Mouse (Mus musculus) heart, embryonic 12.5 days (tissue): ENCODE results near the gene 2310003L06Rik. TPM values are rescaled to one million over a fixed set of nuclear protein-coding genes. Genes with fewer than 3 reads are reported as not detected.

Experiments used
- ATAC-seq: fragments of 200-750 bp; cut with Nextera tagmentation; 2 replicates; pipeline ENCODE4 v1.8.0; 2017; ENCODE audit warnings: moderate TSS enrichment, moderate library complexity; ENCODE audit not compliant: insufficient number of reproducible peaks, low FRiP score
- H3K27ac ChIP-seq: fragments of 300-500 bp; sonication (generic); 2 replicates; pipeline ENCODE4 v1.5.1; 2016; ENCODE audit warnings: mild to moderate bottlenecking, moderate library complexity; ENCODE audit not compliant: poor library complexity, severe bottlenecking
- H3K27me3 ChIP-seq: fragments of 300-500 bp; sonication (generic); replicated peaks from 2 replicates; pipeline ENCODE4 v1.6.1; 2016; ENCODE audit warnings: mild to moderate bottlenecking, moderate library complexity
- H3K36me3 ChIP-seq: fragments of 300-500 bp; sonication (generic); 2 replicates; pipeline ENCODE4 v1.6.1; 2016; ENCODE audit warnings: mild to moderate bottlenecking, moderate library complexity
- H3K4me1 ChIP-seq: fragments of 300-500 bp; sonication (generic); replicated peaks from 2 replicates; pipeline ENCODE4 v1.6.1; 2016; ENCODE audit warnings: mild to moderate bottlenecking
- H3K4me2 ChIP-seq: fragments of 300-500 bp; sonication (generic); 2 replicates; pipeline ENCODE4 v1.6.1; 2016; ENCODE audit warnings: mild to moderate bottlenecking, moderate library complexity
- H3K4me3 ChIP-seq: fragments of 300-500 bp; sonication (generic); 2 replicates; pipeline ENCODE4 v1.5.1; 2016; ENCODE audit warnings: mild to moderate bottlenecking
- H3K9ac ChIP-seq: fragments of 300-500 bp; sonication (generic); 2 replicates; pipeline ENCODE4 v1.6.1; 2016; ENCODE audit warnings: mild to moderate bottlenecking, moderate library complexity
- H3K9me3 ChIP-seq: fragments of 300-500 bp; sonication (generic); replicated peaks from 2 replicates; pipeline ENCODE4 v1.6.1; 2016; ENCODE audit warnings: mild to moderate bottlenecking, moderate library complexity
- WGBS: fragments of 180-500 bp; shearing (Covaris S2); methylation state at CpG from one replicate; pipeline ENCODE4 v1.1.7; 2016; 5-methylcytosine and 5-hydroxymethylcytosine counted together
- polyA plus RNA-seq: library from polyadenylated mRNA; unstranded; fragments of >200 nt; fragmentation: Nextera tagmentation; extraction: Ambion mirVana; gene quantifications from 2 replicates; pipeline ENCODE4 v1.2.1, GENCODE M21; 2016

The 2310003L06Rik gene
- not detected in 2 replicates for polyA plus RNA-seq

- WGBS = 44% methylated on average over 2 of the region's 2 CpGs
- ATAC-seq = no peak
Observed at GRCm38 (mm10) chr5:87969201-87969600, at the start of gene 2310003L06Rik, which contains the start of gene Gm28434. 2310003L06Rik (plus strand) TSS chr5:87969459. Gm28434 (plus strand) TSS chr5:87969517.

GRCm38 (mm10) chr5:87925372-87925771 lies 43.9 kb upstream of the 2310003L06Rik start, which contains the start of gene Csn3:
Csn3 (plus strand) TSS chr5:87925579.
- ATAC-seq = no peak
- 38% methylated on average over 5 of the region's 5 CpGs for WGBS
- H3K9ac ChIP-seq = no peak within 1 kb of the TSS
- H3K4me3 ChIP-seq = no peak within 1 kb of the TSS
- no peak within 1 kb of the TSS for H3K4me2 ChIP-seq
- no peaks in the 10 kb centered on the region for H3K4me1 ChIP-seq
- no peaks in the 10 kb centered on the region for H3K27me3 ChIP-seq
- no peaks in the 10 kb centered on the region for H3K36me3 ChIP-seq
- no peaks in the 10 kb centered on the region for H3K9me3 ChIP-seq
- H3K27ac ChIP-seq = no peak within 1 kb of the TSS

More at GRCm38 (mm10) chr5:87969201-87969600, at the start of gene 2310003L06Rik, which contains the start of gene Gm28434:
- no peak within 1 kb of the TSS for H3K9ac ChIP-seq
- H3K27me3 ChIP-seq = no peaks in the 10 kb centered on the region
- no peaks in the 10 kb centered on the region for H3K9me3 ChIP-seq
- no peaks in the 10 kb centered on the region for H3K4me1 ChIP-seq
- H3K4me2 ChIP-seq = no peak within 1 kb of the TSS
- H3K27ac ChIP-seq = no peak within 1 kb of the TSS
- no peaks in the 10 kb centered on the region for H3K36me3 ChIP-seq
- H3K4me3 ChIP-seq = no peak within 1 kb of the TSS

- no peaks in the 10 kb centered on the region for H3K4me1 ChIP-seq
- ATAC-seq = no peak
- no peak overlapping the region for H3K4me3 ChIP-seq
- H3K27me3 ChIP-seq = no peaks in the 10 kb centered on the region
- 66% methylated on average over 1 of the region's 1 CpGs for WGBS
- no peak overlapping the region for H3K4me2 ChIP-seq
- no peaks in the 10 kb centered on the region for H3K9me3 ChIP-seq
- no peak overlapping the region for H3K27ac ChIP-seq
- H3K9ac ChIP-seq = no peak overlapping the region
- no peaks in the 10 kb centered on the region for H3K36me3 ChIP-seq
Observed at GRCm38 (mm10) chr5:87931603-87932002, 37.7 kb upstream of the 2310003L06Rik start.

- Histone ChIP-seq H3K9me3 (no peaks in the 10 kb centered on the region), H3K4me2 (no peak overlapping the region), H3K36me3 (no peaks in the 10 kb centered on the region), H3K27me3 (no peaks in the 10 kb centered on the region), H3K27ac (no peak overlapping the region), H3K9ac (no peak overlapping the region), H3K4me3 (no peak overlapping the region), H3K4me1 (no peaks in the 10 kb centered on the region)
- ATAC-seq = no peak
- 44% methylated on average over 3 of the region's 3 CpGs for WGBS
Observed at GRCm38 (mm10) chr5:87940752-87941151, 28.5 kb upstream of the 2310003L06Rik start.

GRCm38 (mm10) chr5:87942515-87942914 lies 26.7 kb upstream of the 2310003L06Rik start:
- H3K9me3 ChIP-seq = no peaks in the 10 kb centered on the region
- H3K4me2 ChIP-seq = no peak overlapping the region
- no peak overlapping the region for H3K27ac ChIP-seq
- no peak for ATAC-seq
- no peak overlapping the region for H3K9ac ChIP-seq
- no peaks in the 10 kb centered on the region for H3K4me1 ChIP-seq
- no peak overlapping the region for H3K4me3 ChIP-seq
- H3K27me3 ChIP-seq = no peaks in the 10 kb centered on the region
- no peaks in the 10 kb centered on the region for H3K36me3 ChIP-seq

- Histone ChIP-seq H3K9me3 (no peaks in the 10 kb centered on the region), H3K27ac (no peak overlapping the region), H3K27me3 (no peaks in the 10 kb centered on the region), H3K4me3 (no peak overlapping the region), H3K9ac (no peak overlapping the region), H3K4me1 (no peaks in the 10 kb centered on the region), H3K4me2 (no peak overlapping the region), H3K36me3 (no peaks in the 10 kb centered on the region)
- no peak for ATAC-seq
Observed at GRCm38 (mm10) chr5:87951836-87952235, 17.4 kb upstream of the 2310003L06Rik start.

GRCm38 (mm10) chr5:87979139-87979538 lies 9.9 kb downstream of the 2310003L06Rik start, which contains the start of gene Cabs1:
Cabs1 (plus strand) TSS chr5:87979439.
- no peak for ATAC-seq
- 69% methylated on average over 3 of the region's 3 CpGs for WGBS

GRCm38 (mm10) chr5:87982468-87983214 lies 13.4 kb downstream of the 2310003L06Rik start:
- Histone ChIP-seq H3K27ac (no peak overlapping the region), H3K4me1 (0 out of 2 replicates have a peak, but pooled peaks cover 4% of the 10 kb centered on the region), H3K9me3 (no peaks in the 10 kb centered on the region), H3K36me3 (no peaks in the 10 kb centered on the region), H3K9ac (no peak overlapping the region), H3K4me3 (no peak overlapping the region), H3K4me2 (no peak overlapping the region), H3K27me3 (no peaks in the 10 kb centered on the region)
- peak; percentile 22; the same call in 1 of the 2 replicates for ATAC-seq
- 51% methylated on average over 3 of the region's 3 CpGs for WGBS

More at GRCm38 (mm10) chr5:87979139-87979538, 9.9 kb downstream of the 2310003L06Rik start, which contains the start of gene Cabs1:
- 0 out of 2 replicates have a peak, but pooled peaks cover 4% of the 10 kb centered on the region for H3K4me1 ChIP-seq
- no peaks in the 10 kb centered on the region for H3K9me3 ChIP-seq
- no peak within 1 kb of the TSS for H3K9ac ChIP-seq
- H3K36me3 ChIP-seq = no peaks in the 10 kb centered on the region
- no peak within 1 kb of the TSS for H3K27ac ChIP-seq
- no peak within 1 kb of the TSS for H3K4me2 ChIP-seq
- H3K4me3 ChIP-seq = no peak within 1 kb of the TSS
- no peaks in the 10 kb centered on the region for H3K27me3 ChIP-seq

GRCm38 (mm10) chr5:88002249-88002648 lies 33.0 kb downstream of the 2310003L06Rik start, which contains the start of gene Smr3a:
Smr3a (plus strand) TSS chr5:88002549.
- Histone ChIP-seq H3K27ac (no peak within 1 kb of the TSS), H3K9ac (no peak within 1 kb of the TSS), H3K4me2 (no peak within 1 kb of the TSS), H3K36me3 (no peaks in the 10 kb centered on the region), H3K4me1 (no peaks in the 10 kb centered on the region), H3K27me3 (no peaks in the 10 kb centered on the region), H3K4me3 (no peak within 1 kb of the TSS), H3K9me3 (no peaks in the 10 kb centered on the region)
- ATAC-seq = no peak
- WGBS = 81% methylated on average over 3 of the region's 3 CpGs

GRCm38 (mm10) chr5:88005241-88005640 lies 36.0 kb downstream of the 2310003L06Rik start:
- no peak overlapping the region for H3K4me2 ChIP-seq
- H3K27ac ChIP-seq = no peak overlapping the region
- H3K4me3 ChIP-seq = no peak overlapping the region
- H3K36me3 ChIP-seq = no peaks in the 10 kb centered on the region
- no peaks in the 10 kb centered on the region for H3K4me1 ChIP-seq
- H3K9me3 ChIP-seq = no peaks in the 10 kb centered on the region
- ATAC-seq = no peak
- H3K9ac ChIP-seq = no peak overlapping the region
- no peaks in the 10 kb centered on the region for H3K27me3 ChIP-seq
